Mouse (Mus musculus) adrenal gland, adult 2 months (tissue): Measurements from ENCODE around the gene Glis1. TPM values are rescaled to one million over a fixed set of nuclear protein-coding genes. Genes with fewer than 3 reads are reported as not detected.

Experiments
- DNase-seq: peaks from one replicate; pipeline ENCODE4 v3.0.0; 2021
- microRNA-seq, 2 experiments: library from miRNA; unstranded; fragments of <30 nt; microRNA quantifications; one replicate each; pipeline ENCODE4 v1.2.0; 2021
- polyA plus RNA-seq: library from polyadenylated mRNA; depleted of rRNA; stranded (reverse); fragments of >200 nt; gene quantifications from 2 replicates; pipeline ENCODE4 v1.2.3, GENCODE M21; 2012; rRNA removed
- total RNA-seq, 2 experiments: library from RNA; stranded (reverse); gene quantifications; 2 replicates each; pipeline ENCODE4 v1.2.3; 2021

Gene Glis1
- total and polyA plus RNA-seq, 3 experiments, result 0.26 to 1.5 (median 1.1) TPM

- DNase-seq, result no peak
These were observed 249.7 kb downstream of the Glis1 start, which contains the start of gene Dmrtb1 for GRCm38 (mm10) chr4:107684130-107684529. Gene Dmrtb1 (minus strand): TSS chr4:107684230.

Small RNA genes within 50 kb of the gene (microRNA-seq; reads per million reads assigned to microRNA genes)
- 0 reads per million in 2 experiments for gene Gm24804

Other genes starting within 250 kb of the Glis1 start
- not detected for gene Ldlrad1, start 225.4 kb upstream of the Glis1 start, total RNA-seq
- 0.15 and 0.45 TPM in 2 replicates for gene Ldlrad1, start 225.4 kb upstream of the Glis1 start, polyA plus RNA-seq
- 10 to 100 TPM; 28.0 to 31.7 TPM for gene Lrrc42, start 181.1 kb upstream of the Glis1 start, total RNA-seq
- gene Lrrc42, start 181.1 kb upstream of the Glis1 start, polyA plus RNA-seq, result 7.7 and 9.0 TPM in 2 replicates
- gene Hspb11, start 181.0 kb upstream of the Glis1 start, total RNA-seq, result 10 to 100 TPM; 16.7 to 19.1 TPM
- 0.30 and 0.83 TPM in 2 replicates for gene Hspb11, start 181.0 kb upstream of the Glis1 start, polyA plus RNA-seq
- under 1 TPM in 1 of 2 experiments, not detected in 1; 0.61 TPM for gene Dio1, start 127.4 kb upstream of the Glis1 start, total RNA-seq
- 0.45 TPM in 1 of 2 replicates, not detected in the other for gene Dio1, start 127.4 kb upstream of the Glis1 start, polyA plus RNA-seq
- gene Yipf1, start 120.2 kb upstream of the Glis1 start, total RNA-seq, result 10 to 100 TPM; 48.3 to 64.3 TPM
- gene Yipf1, start 120.2 kb upstream of the Glis1 start, polyA plus RNA-seq, result 19.7 and 30.3 TPM in 2 replicates
- gene Ndc1, start 66.8 kb upstream of the Glis1 start, total RNA-seq, result 10 to 100 TPM; 10.7 to 11.3 TPM
- 15.9 and 17.0 TPM in 2 replicates for gene Ndc1, start 66.8 kb upstream of the Glis1 start, polyA plus RNA-seq
- not detected for gene Dmrtb1, start 249.6 kb downstream of the Glis1 start, total RNA-seq
- gene Dmrtb1, start 249.6 kb downstream of the Glis1 start, polyA plus RNA-seq, result not detected in 2 replicates